Mouse (Mus musculus) heart, adult 2 months (tissue): ENCODE data around the gene 4930544D05Rik.
"Not testable (repeated sequence)": the region's sequence is repeated elsewhere in the genome, so short reads cannot be mapped to it uniquely, and the experiment has no call there.

Source experiments
- CTCF ChIP-seq: fragments of 200-600 bp; IDR thresholded peaks from 2 replicates; pipeline ENCODE4 v1.8.1; 2022; ENCODE audit warnings: antibody characterized with exemption, mild to moderate bottlenecking, moderate library complexity
- EP300 ChIP-seq: fragments of 200-500 bp; IDR thresholded peaks from 2 replicates; pipeline ENCODE4 v1.6.1; 2011; ENCODE audit warnings: low read depth, low read length, control low read depth; ENCODE audit not compliant: insufficient read depth
- POLR2A ChIP-seq: fragments of 200-500 bp; IDR thresholded peaks from 2 replicates; pipeline ENCODE4 v1.6.1; 2011; ENCODE audit warnings: mild to moderate bottlenecking, low read depth, low read length, control low read depth; ENCODE audit not compliant: insufficient read depth

- not testable (repeated sequence) for TF ChIP-seq CTCF, POLR2A, EP300
Observed at GRCm38 (mm10) chr11:70570614-70571013, 45.0 kb upstream of the 4930544D05Rik start.
